Mouse (Mus musculus) left cerebral cortex, postnatal 10 days (tissue): Measurements from ENCODE around the gene Sdhd. TPM values are rescaled to one million over a fixed set of nuclear protein-coding genes. Genes with fewer than 3 reads are reported as not detected.

Experiments
- DNase-seq, 2 experiments: peaks; one replicate each; pipeline ENCODE4 v3.0.0; 2021 to 2022; ENCODE audit warnings: low spot score in 2 of 2, mixed read lengths in 1 of 2; ENCODE audit errors: extremely low spot score in 1 of 2
- intact Hi-C: fragments of 180-260 bp; cut with DNase I; formaldehyde crosslinking; loops from one replicate; pipeline ENCODE4 v1.15.1; 2025
- total RNA-seq, 2 experiments: library from RNA; stranded (reverse); gene quantifications; 2 replicates each; pipeline ENCODE4 v1.2.3; 2021

Gene Sdhd
- total RNA-seq, 2 experiments from 2014 or later: 145 to 154 TPM

- no peak for DNase-seq
- intact Hi-C loops: no loop called here
Measured at GRCm38 (mm10) chr9:50547859-50548478, 55.6 kb downstream of the Sdhd start.

Other genes with a start within 250 kb of the Sdhd start
- not detected for gene Plet1, start 109.3 kb downstream of the Sdhd start, total RNA-seq
- 10 to 100 TPM; 46.7 to 48.0 TPM for gene Pts, start 75.1 kb downstream of the Sdhd start, total RNA-seq
- 10 to 100 TPM; 18.5 to 19.1 TPM for gene Il18, start 49.0 kb downstream of the Sdhd start, total RNA-seq
- gene Bco2, start 48.6 kb downstream of the Sdhd start, total RNA-seq: 1 to 10 TPM; 1.6 to 1.8 TPM
- not detected for gene Tex12, start 42.5 kb downstream of the Sdhd start, total RNA-seq
- 100 to 1,000 TPM; 215 to 230 TPM for gene Timm8b, start 98 bp upstream of the Sdhd start, total RNA-seq
- 1 to 10 TPM; 1.4 to 2.1 TPM for gene Pih1d2, start 13.5 kb upstream of the Sdhd start, total RNA-seq
- 10 to 100 TPM; 28.9 to 30.3 TPM for gene Nkapd1, start 13.7 kb upstream of the Sdhd start, total RNA-seq
- gene Dlat, start 56.0 kb upstream of the Sdhd start, total RNA-seq: 100 to 1,000 TPM; 121 to 129 TPM
- 10 to 100 TPM; 75.0 to 76.6 TPM for gene Dixdc1, start 135.7 kb upstream of the Sdhd start, total RNA-seq
- gene 2310030G06Rik, start 142.7 kb upstream of the Sdhd start, total RNA-seq: 1 to 10 TPM; 2.0 to 2.7 TPM
- 10 to 100 TPM; 67.6 to 87.4 TPM for gene Cryab, start 147.5 kb upstream of the Sdhd start, total RNA-seq
- gene Hspb2, start 148.5 kb upstream of the Sdhd start, total RNA-seq: 1 to 10 TPM; 1.7 to 2.2 TPM
- 1 to 10 TPM; 5.5 to 6.6 TPM for gene Fdxacb1, start 164.4 kb upstream of the Sdhd start, total RNA-seq
- 10 to 100 TPM; 36.2 to 38.7 TPM for gene Alg9, start 171.2 kb upstream of the Sdhd start, total RNA-seq
- gene 1110032A03Rik, start 171.7 kb upstream of the Sdhd start, total RNA-seq: 10 to 100 TPM; 27.0 to 28.7 TPM
- 10 to 100 TPM; 21.1 to 23.2 TPM for gene Ppp2r1b, start 241.5 kb upstream of the Sdhd start, total RNA-seq